Mouse (Mus musculus) central nervous system, embryonic 11.5 days (tissue): ENCODE measurements around the gene Npr2. TPM values are rescaled to one million over a fixed set of nuclear protein-coding genes. Genes with fewer than 3 reads are reported as not detected.

Experiments
- polyA plus RNA-seq: library from polyadenylated mRNA; depleted of rRNA; stranded (reverse); fragments of >200 nt; gene quantifications from 2 replicates; pipeline ENCODE4 v1.2.3, GENCODE M21; 2012; rRNA removed

Gene Npr2
- 45.5 and 61.8 TPM in 2 replicates for polyA plus RNA-seq

GRCm38 (mm10) chr4:43631046-43631955, at the start of gene Npr2:
TSS of gene Npr2 (plus strand) at chr4:43631935.

DNA sequence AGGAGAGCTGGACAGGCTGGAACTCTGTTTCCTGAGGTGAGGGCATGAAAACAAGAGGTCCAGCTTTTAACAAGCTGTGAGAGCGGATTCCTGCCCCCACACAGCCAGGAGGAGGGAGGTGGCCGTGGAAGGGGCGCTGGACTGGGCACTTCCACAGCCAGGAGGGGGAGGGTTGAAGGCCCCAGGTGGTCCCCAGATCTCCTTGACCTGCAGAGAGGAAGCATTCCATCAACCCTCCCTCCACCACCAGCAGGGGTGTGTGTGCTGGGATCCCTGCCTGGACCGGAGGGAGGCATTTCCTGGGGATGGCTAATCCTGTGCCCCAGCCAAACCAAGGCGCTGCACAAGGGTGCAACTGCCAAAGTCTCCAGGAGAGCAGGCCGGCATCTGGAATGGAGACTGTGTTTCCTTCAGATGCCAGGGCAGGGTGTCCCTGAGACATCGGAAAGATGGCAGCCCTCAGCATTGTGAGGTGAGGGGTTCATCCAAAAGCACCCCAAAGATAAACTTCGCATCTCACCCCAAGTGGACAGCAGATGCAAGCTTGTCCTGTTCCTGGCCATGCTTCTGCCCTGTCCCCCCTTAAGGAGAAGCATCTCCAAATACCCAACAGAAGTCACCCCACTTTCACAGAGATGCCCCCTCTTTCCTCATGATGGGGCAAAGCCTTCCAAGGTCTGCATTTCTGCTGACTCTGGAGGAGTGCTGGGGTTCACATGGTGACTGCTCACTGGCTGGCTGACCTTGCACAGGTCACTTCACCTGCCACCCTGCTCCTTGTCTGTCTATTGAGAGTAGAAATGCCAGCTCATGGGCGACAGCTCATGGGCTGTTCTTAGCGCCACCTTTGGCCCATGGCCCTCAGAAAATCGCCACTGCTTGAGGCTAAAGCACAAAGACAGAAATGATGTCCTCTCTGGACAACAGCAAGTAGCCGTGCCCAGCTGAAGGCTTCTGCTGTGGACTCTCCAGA, 47.0 kb upstream of the Npr2 start, which contains the start of gene Msmp:
Msmp (minus strand) TSS at position 51 of the 973 bp plus-strand sequence.

GRCm38 (mm10) chr4:43653161-43654015, 21.7 kb downstream of the Npr2 start, which contains the start of gene Spag8:
TSS of gene Spag8 (minus strand) at chr4:43653594.

GRCm38 (mm10) chr4:43656339-43657109, 24.8 kb downstream of the Npr2 start, which contains the start of gene Hint2:
TSS of gene Hint2 (minus strand) at chr4:43656466.

GRCm38 (mm10) chr4:43668782-43669427, 37.2 kb downstream of the Npr2 start, which contains the start of the genes Tmem8b and Fam221b:
TSS of gene Tmem8b (plus strand) at chr4:43668971.
TSS of gene Fam221b (minus strand) at chr4:43669145.

DNA sequence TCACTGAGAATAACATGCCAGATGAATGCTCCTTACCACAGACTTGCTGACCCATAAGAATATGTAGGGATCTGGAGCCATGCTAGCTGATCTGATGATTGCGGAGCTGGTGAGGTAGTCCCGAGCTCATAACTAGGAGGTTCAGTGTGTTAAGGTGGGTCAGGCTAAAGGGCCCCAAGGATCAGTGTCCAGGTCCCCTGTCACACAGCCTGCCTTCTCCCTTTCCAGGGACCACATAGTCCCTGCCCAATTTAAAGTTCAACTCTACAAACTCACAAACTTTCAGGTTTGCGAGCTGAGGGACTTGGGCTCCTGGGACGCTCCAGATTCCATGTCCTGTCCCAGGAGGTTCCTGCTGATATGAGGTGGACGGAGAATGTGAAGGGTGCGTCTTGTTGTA, 69.0 kb downstream of the Npr2 start, which contains the start of gene Olfr70:
Olfr70 (minus strand) TSS at position 101 of the 400 bp plus-strand sequence.

Other genes starting within 250 kb of the Npr2 start
- gene Rusc2, start 250.0 kb upstream of the Npr2 start, polyA plus RNA-seq = 19.6 and 21.4 TPM in 2 replicates
- 0.46 and 0.47 TPM in 2 replicates for gene Fam166b, start 202.8 kb upstream of the Npr2 start, polyA plus RNA-seq
- gene Tesk1, start 190.0 kb upstream of the Npr2 start, polyA plus RNA-seq = 43.3 and 45.3 TPM in 2 replicates
- 0.35 and 0.38 TPM in 2 replicates for gene Cd72, start 177.3 kb upstream of the Npr2 start, polyA plus RNA-seq
- gene Sit1, start 148.2 kb upstream of the Npr2 start, polyA plus RNA-seq = not detected in 2 replicates
- gene Ccdc107, start 139.0 kb upstream of the Npr2 start, polyA plus RNA-seq = 46.4 and 49.4 TPM in 2 replicates
- 41.5 and 64.0 TPM in 2 replicates for gene Arhgef39, start 132.2 kb upstream of the Npr2 start, polyA plus RNA-seq
- gene Car9, start 125.0 kb upstream of the Npr2 start, polyA plus RNA-seq = 0.37 and 1.3 TPM in 2 replicates
- gene Tpm2, start 108.2 kb upstream of the Npr2 start, polyA plus RNA-seq = 83.2 and 109 TPM in 2 replicates
- 34.6 and 40.8 TPM in 2 replicates for gene Creb3, start 69.6 kb upstream of the Npr2 start, polyA plus RNA-seq
- 52.5 and 57.8 TPM in 2 replicates for gene Tln1, start 69.2 kb upstream of the Npr2 start, polyA plus RNA-seq
- gene Rgp1, start 53.2 kb upstream of the Npr2 start, polyA plus RNA-seq = 42.0 and 62.0 TPM in 2 replicates
- 47.6 and 49.0 TPM in 2 replicates for gene Gba2, start 53.1 kb upstream of the Npr2 start, polyA plus RNA-seq
- 0.10 and 0.17 TPM in 2 replicates for gene Msmp, start 47.4 kb upstream of the Npr2 start, polyA plus RNA-seq
- gene Spag8, start 21.7 kb downstream of the Npr2 start, polyA plus RNA-seq = 2.9 and 3.2 TPM in 2 replicates
- gene Hint2, start 24.5 kb downstream of the Npr2 start, polyA plus RNA-seq = 53.7 and 54.7 TPM in 2 replicates
- 13.2 and 15.3 TPM in 2 replicates for gene Tmem8b, start 37.0 kb downstream of the Npr2 start, polyA plus RNA-seq
- 0.21 and 0.22 TPM in 2 replicates for gene Fam221b, start 37.2 kb downstream of the Npr2 start, polyA plus RNA-seq
- not detected in 2 replicates for gene Olfr70, start 68.9 kb downstream of the Npr2 start, polyA plus RNA-seq
- not detected in 2 replicates for gene Olfr71, start 78.3 kb downstream of the Npr2 start, polyA plus RNA-seq
- 0.16 and 0.17 TPM in 2 replicates for gene Hrct1, start 95.3 kb downstream of the Npr2 start, polyA plus RNA-seq
- gene Spaar, start 98.1 kb downstream of the Npr2 start, polyA plus RNA-seq = 0.02 and 0.06 TPM in 2 replicates
- gene Olfr159, start 139.1 kb downstream of the Npr2 start, polyA plus RNA-seq = not detected in 2 replicates
- gene Olfr156, start 192.0 kb downstream of the Npr2 start, polyA plus RNA-seq = 0.16 TPM in 1 of 2 replicates, not detected in the other
- gene Olfr157, start 208.3 kb downstream of the Npr2 start, polyA plus RNA-seq = 0.01 TPM in 1 of 2 replicates, not detected in the other
- not detected in 2 replicates for gene Olfr155, start 219.6 kb downstream of the Npr2 start, polyA plus RNA-seq
- gene Reck, start 243.6 kb downstream of the Npr2 start, polyA plus RNA-seq = 14.9 and 28.9 TPM in 2 replicates